Mouse (Mus musculus): Measurements from ENCODE around the gene Pitpnm2.

The Pitpnm2 gene

GRCm38 (mm10) chr5:124249614-124250591 lies at the start of gene Pitpnm2:
Gene Pitpnm2, minus strand, starts transcription at chr5:124249760.
- DNase-seq = peak; percentile 39 to 78

- peak in 1 of 2 experiments; percentile 26 for DNase-seq
Observed at GRCm38 (mm10) chr5:124299307-124299706, 49.7 kb upstream of the Pitpnm2 start.

GRCm38 (mm10) chr5:124296475-124296874 lies 46.9 kb upstream of the Pitpnm2 start:
- peak in 1 of 2 experiments; percentile 1 for DNase-seq

GRCm38 (mm10) chr5:124293967-124294366 lies 44.4 kb upstream of the Pitpnm2 start:
- no peak for DNase-seq

- no peak for DNase-seq
Observed at GRCm38 (mm10) chr5:124290216-124290615, 40.7 kb upstream of the Pitpnm2 start.

- no peak for DNase-seq
Observed at GRCm38 (mm10) chr5:124287616-124288247, 38.2 kb upstream of the Pitpnm2 start.

GRCm38 (mm10) chr5:124284330-124284729 lies 34.8 kb upstream of the Pitpnm2 start:
- peak; percentile 20 to 56 for DNase-seq

- no peak for DNase-seq
Observed at GRCm38 (mm10) chr5:124282854-124283253, 33.3 kb upstream of the Pitpnm2 start.

GRCm38 (mm10) chr5:124270226-124270625 lies 20.7 kb upstream of the Pitpnm2 start:
- no peak for DNase-seq

- DNase-seq = no peak
Observed at GRCm38 (mm10) chr5:124269661-124270060, 20.1 kb upstream of the Pitpnm2 start.

- no peak for DNase-seq
Observed at GRCm38 (mm10) chr5:124267652-124268051, 18.1 kb upstream of the Pitpnm2 start.

GRCm38 (mm10) chr5:124266821-124267220 lies 17.3 kb upstream of the Pitpnm2 start:
- peak in 1 of 2 experiments; percentile 9 for DNase-seq

- no peak for DNase-seq
Observed at GRCm38 (mm10) chr5:124263246-124263645, 13.7 kb upstream of the Pitpnm2 start.

- no peak for DNase-seq
Observed at GRCm38 (mm10) chr5:124262090-124262489, 12.5 kb upstream of the Pitpnm2 start.

- no peak for DNase-seq
Observed at GRCm38 (mm10) chr5:124259133-124259532, 9.6 kb upstream of the Pitpnm2 start.

- no peak for DNase-seq
Observed at GRCm38 (mm10) chr5:124258026-124258425, 8.5 kb upstream of the Pitpnm2 start.

GRCm38 (mm10) chr5:124255141-124255540 lies 5.6 kb upstream of the Pitpnm2 start:
- no peak for DNase-seq

GRCm38 (mm10) chr5:124253555-124253954 lies 4.0 kb upstream of the Pitpnm2 start:
- DNase-seq = no peak

GRCm38 (mm10) chr5:124252580-124253320 lies 3.2 kb upstream of the Pitpnm2 start:
- no peak for DNase-seq

- no peak for DNase-seq
Observed at GRCm38 (mm10) chr5:124251070-124251469, 1.5 kb upstream of the Pitpnm2 start.

GRCm38 (mm10) chr5:124248845-124249613 lies 531 bp downstream of the Pitpnm2 start:
- DNase-seq = peak; percentile 42 to 76

- peak; percentile 44 to 58 for DNase-seq
Observed at GRCm38 (mm10) chr5:124247986-124248626, 1.5 kb downstream of the Pitpnm2 start.

Data from kidney, postnatal 36 days (tissue).